9 mouse cellular contexts compared by ENCODE assay signal in the genomic region with DNA sequence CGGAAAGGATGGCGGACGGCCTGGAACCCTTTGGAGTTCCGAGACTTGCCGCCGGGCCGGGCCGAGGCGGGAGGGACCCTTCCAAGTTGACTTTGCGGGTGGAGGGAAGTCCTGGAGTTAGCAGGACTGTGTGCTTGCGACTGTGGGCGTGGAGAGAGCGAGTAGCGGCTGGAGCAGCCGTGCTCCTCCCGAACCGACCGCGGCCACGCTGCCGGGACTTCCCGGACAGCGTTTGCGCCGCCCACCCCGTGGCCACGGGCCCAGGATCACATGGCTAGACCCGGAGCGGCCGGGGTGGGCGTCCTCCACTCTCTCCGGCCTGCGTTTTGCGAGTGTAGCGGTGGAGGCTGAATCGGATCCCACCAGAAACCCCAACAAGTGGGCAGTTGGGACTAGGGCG. TPM values are rescaled to one million over a fixed set of nuclear protein-coding genes. Genes with fewer than 3 reads are reported as not detected.
A peak's percentile ranks its signal among the peaks of the same experiment; 100 is the strongest.
DNase-seq lines count a peak whose midpoint lies in the region; ATAC-seq and TF ChIP-seq lines count a peak whose summit lies in the region.
"Not testable (repeated sequence)": the region's sequence is repeated elsewhere in the genome, so short reads cannot be mapped to it uniquely, and the experiment has no call there.
"Had no signal": no experiment of that assay in that cellular context is flagged by ENCODE, and none has a peak within 500 bp of the region (broad histone marks: within the 10 kb centered on the region; RNA-seq: fewer than 3 reads in every experiment).

No protein-coding gene starts in this region.

- TF ChIP-seq CTCF in G1E (IDR thresholded peaks at IDR 0.05; ENCODE audit: low read depth, low read length): not testable (repeated sequence)

- H3K36me3 ChIP-seq in G1E (replicated peaks); erythroblast, embryonic 14.5 days (ENCODE audit: control insufficient read depth); hindbrain, embryonic 12.5 days; kidney, embryonic 14.5 days (ENCODE audit: control insufficient read depth, insufficient read depth, low read length); liver, embryonic 13.5 days; neural tube, embryonic 13.5 days: not testable (repeated sequence)

- H3K9me3 ChIP-seq in G1E (replicated peaks); erythroblast, embryonic 14.5 days (ENCODE audit: control insufficient read depth, low read length); hindbrain, embryonic 12.5 days (replicated peaks); kidney, embryonic 14.5 days (ENCODE audit: control insufficient read depth, low read length); liver, embryonic 13.5 days (replicated peaks); neural tube, embryonic 13.5 days: not testable (repeated sequence)

- peak; percentile 79 for ATAC-seq in G1E (ENCODE audit: extremely low read depth, insufficient number of reproducible peaks, low FRiP score, poor library complexity, severe bottlenecking)
- peak; percentile 100 for ATAC-seq in granulocyte monocyte progenitor cell, adult 5-6 weeks (replicated peaks; ENCODE audit: poor library complexity, severe bottlenecking)
- peak; percentile 64 for ATAC-seq in hindbrain, embryonic 12.5 days (ENCODE audit: low FRiP score)
- ATAC-seq in kidney, embryonic 14.5 days (ENCODE audit: low FRiP score, low TSS enrichment): peak; percentile 93
- ATAC-seq in liver, embryonic 13.5 days (ENCODE audit: low read depth): peak; percentile 92
- peak; percentile 99 for ATAC-seq in megakaryocyte-erythroid progenitor cell, adult 5-6 weeks (replicated peaks; ENCODE audit: low FRiP score, low TSS enrichment, poor library complexity, severe bottlenecking)
- ATAC-seq in neural tube, embryonic 13.5 days (ENCODE audit: low read depth): peak; percentile 67

- H3K4me3 ChIP-seq in G1E (ENCODE audit: low read depth, low read length); hindbrain, embryonic 12.5 days; liver, embryonic 13.5 days (replicated peaks); neural tube, embryonic 13.5 days: not testable (repeated sequence)
- H3K4me3 ChIP-seq in erythroblast, embryonic 14.5 days (replicated peaks): peak overlapping the region; percentile 30
- peak overlapping the region; percentile 16; the same call in 1 of the 2 replicates for H3K4me3 ChIP-seq in kidney, embryonic 14.5 days (ENCODE audit: low read length)

- whole genome bisulfite sequencing in hindbrain, embryonic 12.5 days: 34% methylated on average over 14 of the region's 37 CpGs
- WGBS in kidney, embryonic 14.5 days: 31% methylated on average over 10 of the region's 37 CpGs
- WGBS in liver, embryonic 13.5 days (ENCODE audit: insufficient replicate concordance): 36% methylated on average over 15 of the region's 37 CpGs
- 26% methylated on average over 13 of the region's 37 CpGs for WGBS in neural tube, embryonic 13.5 days

- DNase-seq in G1E (ENCODE audit: low spot score); liver, embryonic 13.5 days: not testable (repeated sequence)

- peak overlapping the region; percentile 32 for H3K4me2 ChIP-seq in hindbrain, embryonic 12.5 days (replicated peaks)
- H3K4me2 ChIP-seq in kidney, embryonic 14.5 days (replicated peaks; ENCODE audit: low read depth, low read length): peak overlapping the region; percentile 34
- peak overlapping the region; percentile 46 for H3K4me2 ChIP-seq in liver, embryonic 13.5 days
- H3K4me2 ChIP-seq in neural tube, embryonic 13.5 days: peak overlapping the region; percentile 37

- peaks cover 20% of the 10 kb centered on the region for H3K27me3 ChIP-seq in G1E (ENCODE audit: insufficient read depth, low read length)
- H3K27me3 ChIP-seq in erythroblast, embryonic 14.5 days (ENCODE audit: control insufficient read depth); hindbrain, embryonic 12.5 days; kidney, embryonic 14.5 days (ENCODE audit: control insufficient read depth, insufficient read depth, low read length); liver, embryonic 13.5 days; neural tube, embryonic 13.5 days: not testable (repeated sequence)

- H3K4me1 ChIP-seq in G1E (ENCODE audit: insufficient read depth, low read depth, low read length); erythroblast, embryonic 14.5 days (ENCODE audit: control insufficient read depth); hindbrain, embryonic 12.5 days; kidney, embryonic 14.5 days (ENCODE audit: control insufficient read depth, insufficient read depth, low read length); liver, embryonic 13.5 days (replicated peaks); neural tube, embryonic 13.5 days (replicated peaks): not testable (repeated sequence)

- H3K27ac ChIP-seq in hindbrain, embryonic 12.5 days; kidney, embryonic 14.5 days (ENCODE audit: low read depth, low read length); liver, embryonic 13.5 days; neural tube, embryonic 13.5 days (replicated peaks): not testable (repeated sequence)

- H3K9ac ChIP-seq in hindbrain, embryonic 12.5 days; liver, embryonic 13.5 days; neural tube, embryonic 13.5 days: not testable (repeated sequence)
- H3K9ac ChIP-seq in kidney, embryonic 14.5 days (ENCODE audit: low read depth, low read length): peak overlapping the region; percentile 18; the same call in 1 of the 2 replicates

RNA-seq across cellular contexts. Expression of a gene that starts 11.7 kb away (rescaled TPM):
- total RNA-seq in G1E (2014; fragmentation: Nextera tagmentation): not detected in 2 replicates
- 0.41 TPM in 1 of 2 replicates, not detected in the other for total RNA-seq in G1E (2017)
- polyA plus RNA-seq in G1E (2012): not detected in 2 replicates
- 0.12 TPM in 1 of 2 replicates, not detected in the other for polyA plus RNA-seq in erythroblast, embryonic 14.5 days (2012)
- total RNA-seq in granulocyte monocyte progenitor cell, adult 5-6 weeks (2014; fragmentation: Nextera tagmentation): 18.5 and 22.2 TPM in 2 replicates
- total RNA-seq in granulocyte monocyte progenitor cell, adult 5-6 weeks (2017): 30.5 and 31.1 TPM in 2 replicates
- 2.3 and 2.6 TPM in 2 replicates for polyA plus RNA-seq in hindbrain, embryonic 12.5 days (2016; fragmentation: Nextera tagmentation; extraction: Ambion mirVana)
- 2.7 and 2.9 TPM in 2 replicates for polyA plus RNA-seq in kidney, embryonic 14.5 days (2014; fragmentation: Nextera tagmentation; extraction: Ambion mirVana)
- 4.3 and 4.7 TPM in 2 replicates for polyA plus RNA-seq in liver, embryonic 13.5 days (2015; fragmentation: Nextera tagmentation; extraction: Ambion mirVana)
- total RNA-seq in megakaryocyte-erythroid progenitor cell, adult 5-6 weeks (2014; fragmentation: Nextera tagmentation): 3.3 and 4.7 TPM in 2 replicates
- total RNA-seq in megakaryocyte-erythroid progenitor cell, adult 5-6 weeks (2017): 10.4 and 32.5 TPM in 2 replicates
- polyA plus RNA-seq in neural tube, embryonic 13.5 days (2015; fragmentation: Nextera tagmentation; extraction: Ambion mirVana): 0.85 and 0.96 TPM in 2 replicates

RNA-seq across cellular contexts. Expression of a gene that starts 48.2 kb away (rescaled TPM):
- total RNA-seq in G1E (2014; fragmentation: Nextera tagmentation) (not detected in 2 replicates), G1E (2017) (0.16 TPM in 1 of 2 replicates, not detected in the other)
- polyA plus RNA-seq in G1E (2012): not detected in 2 replicates
- polyA plus RNA-seq in erythroblast, embryonic 14.5 days (2012): not detected in 2 replicates
- total RNA-seq in granulocyte monocyte progenitor cell, adult 5-6 weeks (2014; fragmentation: Nextera tagmentation): not detected in 2 replicates
- not detected in 2 replicates for total RNA-seq in granulocyte monocyte progenitor cell, adult 5-6 weeks (2017)
- polyA plus RNA-seq in hindbrain, embryonic 12.5 days (2016; fragmentation: Nextera tagmentation; extraction: Ambion mirVana): 2.6 and 3.4 TPM in 2 replicates
- polyA plus RNA-seq in kidney, embryonic 14.5 days (2014; fragmentation: Nextera tagmentation; extraction: Ambion mirVana): 0.94 and 2.2 TPM in 2 replicates
- polyA plus RNA-seq in liver, embryonic 13.5 days (2015; fragmentation: Nextera tagmentation; extraction: Ambion mirVana): 3.8 and 5.4 TPM in 2 replicates
- total RNA-seq in megakaryocyte-erythroid progenitor cell, adult 5-6 weeks (2014; fragmentation: Nextera tagmentation): not detected in 2 replicates
- not detected in 2 replicates for total RNA-seq in megakaryocyte-erythroid progenitor cell, adult 5-6 weeks (2017)
- polyA plus RNA-seq in neural tube, embryonic 13.5 days (2015; fragmentation: Nextera tagmentation; extraction: Ambion mirVana): 4.3 and 4.9 TPM in 2 replicates
- total RNA-seq: MEL had no signal
